Mouse (Mus musculus): ENCODE measurements at regions not wholly inside any gene's neighbourhood (a gene's known extent, or its start where the extent isn't known, plus 50 kb on each side); places are given as distances from the start of the nearest gene placed in this dataset.

DNA sequence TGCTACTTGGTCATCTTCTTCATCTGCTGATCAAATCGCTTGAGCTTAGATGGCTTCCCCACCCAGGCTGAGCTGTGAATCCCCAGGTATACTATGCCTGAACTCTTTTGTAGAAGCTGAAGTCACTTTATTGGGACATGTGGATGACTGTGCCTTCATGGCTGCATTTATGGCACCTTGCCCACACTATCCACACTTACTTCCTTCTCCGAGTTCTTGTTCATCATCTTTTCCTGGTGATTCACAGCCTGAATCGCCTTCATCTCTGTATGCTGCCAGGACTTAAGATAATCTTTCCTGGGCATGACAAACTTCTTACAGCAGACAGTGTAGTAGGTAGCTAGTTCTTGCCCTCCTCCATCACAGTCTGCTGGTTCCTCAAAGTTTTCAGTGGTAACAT, 248.1 kb upstream of the Rack1 start:
- TF ChIP-seq CTCF (IDR thresholded peaks at IDR 0.05 in 2 of 3, conservative IDR thresholded peaks at IDR 0.05 in 1 of 3; ENCODE audit: control insufficient read depth in 1 of 3, insufficient read depth in 1 of 3, low read depth in 2 of 3, low read length in 3 of 3, poor library complexity in 1 of 3, severe bottlenecking in 1 of 3), result no peak
- no peak for TF ChIP-seq POLR2A (IDR thresholded peaks at IDR 0.05; ENCODE audit: control insufficient read depth in 1 of 2, insufficient read depth in 1 of 2, low read depth in 1 of 2, low read length in 2 of 2, poor library complexity in 1 of 2)
- no peak for TF ChIP-seq SMC3 (IDR thresholded peaks at IDR 0.05; ENCODE audit: low read depth, low read length)
- no peak for TF ChIP-seq MYC (IDR thresholded peaks at IDR 0.05; ENCODE audit: low read depth, low read length)
- no peak for TF ChIP-seq TAL1 (IDR thresholded peaks at IDR 0.05; ENCODE audit: low read length)
- TF ChIP-seq ETS1 (IDR thresholded peaks at IDR 0.05; ENCODE audit: low read depth, low read length), result no peak
- no peak for TF ChIP-seq EP300 (IDR thresholded peaks at IDR 0.05; ENCODE audit: low read depth in 1 of 2, low read length in 2 of 2)
- TF ChIP-seq CHD2 (IDR thresholded peaks at IDR 0.05; ENCODE audit: low read length), result no peak
- TF ChIP-seq USF2 (IDR thresholded peaks at IDR 0.05; ENCODE audit: borderline replicate concordance in 1 of 2, insufficient read depth in 1 of 2, low read depth in 1 of 2, low read length in 2 of 2), result no peak
- TF ChIP-seq ELF1 (IDR thresholded peaks at IDR 0.05; ENCODE audit: low read depth, low read length), result no peak
- no peak for TF ChIP-seq GATA1 (IDR thresholded peaks at IDR 0.05; ENCODE audit: low read depth, low read length)
- no peak for TF ChIP-seq ZNF384 (IDR thresholded peaks at IDR 0.05; ENCODE audit: low read depth, low read length)
